Mouse (Mus musculus): ENCODE measurements at regions not wholly inside any gene's neighbourhood (a gene's known extent, or its start where the extent isn't known, plus 50 kb on each side); places are given as distances from the start of the nearest gene placed in this dataset.

GRCm38 (mm10) chr13:28660151-28660550 lies 293.4 kb downstream of the Sox4 start:
- Histone ChIP-seq H3K27ac (ENCODE audit: control insufficient read depth, insufficient read depth, low read length) (no peak overlapping the region), H3K36me3 (ENCODE audit: control insufficient read depth, insufficient read depth, low read length) (no peaks in the 10 kb centered on the region), H3K4me1 (replicated peaks; ENCODE audit: control insufficient read depth, insufficient read depth, low read length) (peaks cover 18% of the 10 kb centered on the region), H3K4me3 (ENCODE audit: control insufficient read depth, insufficient read depth, low read length) (no peak overlapping the region), H3K27me3 (ENCODE audit: control insufficient read depth, insufficient read depth, low read length) (no peaks in the 10 kb centered on the region)
- TF ChIP-seq POLR2A (IDR thresholded peaks at IDR 0.05; ENCODE audit: control insufficient read depth, extremely low read depth, insufficient read depth, low read length, poor library complexity) (no peak), CTCF (IDR thresholded peaks at IDR 0.05; ENCODE audit: borderline replicate concordance, control insufficient read depth, extremely low read depth, insufficient read depth, low read length, poor library complexity) (no peak)
- 97% methylated on average over 2 of the region's 2 CpGs for WGBS
- no peak for DNase-seq

- TF ChIP-seq CTCF (IDR thresholded peaks at IDR 0.05; ENCODE audit: borderline replicate concordance, control insufficient read depth, extremely low read depth, insufficient read depth, low read length, poor library complexity) (no peak), POLR2A (IDR thresholded peaks at IDR 0.05; ENCODE audit: control insufficient read depth, extremely low read depth, insufficient read depth, low read length, poor library complexity) (no peak)
- 92% methylated on average over 5 of the region's 5 CpGs for WGBS
- H3K36me3 ChIP-seq (ENCODE audit: control insufficient read depth, insufficient read depth, low read length), result no peaks in the 10 kb centered on the region
- H3K4me3 ChIP-seq (ENCODE audit: control insufficient read depth, insufficient read depth, low read length), result no peak overlapping the region
- peaks cover 6% of the 10 kb centered on the region for H3K4me1 ChIP-seq (replicated peaks; ENCODE audit: control insufficient read depth, insufficient read depth, low read length)
- H3K27me3 ChIP-seq (ENCODE audit: control insufficient read depth, insufficient read depth, low read length), result no peaks in the 10 kb centered on the region
- no peak overlapping the region for H3K27ac ChIP-seq (ENCODE audit: control insufficient read depth, insufficient read depth, low read length)
- no peak for DNase-seq
Measured at GRCm38 (mm10) chr13:28658652-28659051, 294.9 kb downstream of the Sox4 start.

- Histone ChIP-seq H3K4me1 (replicated peaks; ENCODE audit: control insufficient read depth, insufficient read depth, low read length) (no peaks in the 10 kb centered on the region), H3K36me3 (ENCODE audit: control insufficient read depth, insufficient read depth, low read length) (no peaks in the 10 kb centered on the region), H3K27ac (ENCODE audit: control insufficient read depth, insufficient read depth, low read length) (no peak overlapping the region), H3K27me3 (ENCODE audit: control insufficient read depth, insufficient read depth, low read length) (no peaks in the 10 kb centered on the region), H3K4me3 (ENCODE audit: control insufficient read depth, insufficient read depth, low read length) (no peak overlapping the region)
- no peak for TF ChIP-seq CTCF (IDR thresholded peaks at IDR 0.05; ENCODE audit: borderline replicate concordance, control insufficient read depth, extremely low read depth, insufficient read depth, low read length, poor library complexity)
- TF ChIP-seq POLR2A (IDR thresholded peaks at IDR 0.05; ENCODE audit: control insufficient read depth, extremely low read depth, insufficient read depth, low read length, poor library complexity), result no peak
- DNase-seq, result no peak
Measured at GRCm38 (mm10) chr13:28654883-28655282, 298.6 kb downstream of the Sox4 start.

- H3K36me3 ChIP-seq (ENCODE audit: control insufficient read depth, insufficient read depth, low read length), result no peaks in the 10 kb centered on the region; the same call in 1 of the 2 replicates
- no peak for TF ChIP-seq POLR2A (IDR thresholded peaks at IDR 0.05; ENCODE audit: control insufficient read depth, extremely low read depth, insufficient read depth, low read length, poor library complexity)
- no peak for TF ChIP-seq CTCF (IDR thresholded peaks at IDR 0.05; ENCODE audit: borderline replicate concordance, control insufficient read depth, extremely low read depth, insufficient read depth, low read length, poor library complexity)
- H3K4me1 ChIP-seq (replicated peaks; ENCODE audit: control insufficient read depth, insufficient read depth, low read length), result peaks cover 2% of the 10 kb centered on the region; the same call in 1 of the 2 replicates
- no peak overlapping the region for H3K4me3 ChIP-seq (ENCODE audit: control insufficient read depth, insufficient read depth, low read length)
- DNase-seq, result no peak
- no peak overlapping the region for H3K27ac ChIP-seq (ENCODE audit: control insufficient read depth, insufficient read depth, low read length)
- WGBS, result 97% methylated on average over 4 of the region's 4 CpGs
- H3K27me3 ChIP-seq (ENCODE audit: control insufficient read depth, insufficient read depth, low read length), result no peaks in the 10 kb centered on the region
Measured at GRCm38 (mm10) chr13:28653362-28653761, 300.2 kb downstream of the Sox4 start.

GRCm38 (mm10) chr13:28651810-28652209 lies 301.7 kb downstream of the Sox4 start:
- TF ChIP-seq CTCF (IDR thresholded peaks at IDR 0.05; ENCODE audit: borderline replicate concordance, control insufficient read depth, extremely low read depth, insufficient read depth, low read length, poor library complexity), result no peak
- H3K27me3 ChIP-seq (ENCODE audit: control insufficient read depth, insufficient read depth, low read length), result no peaks in the 10 kb centered on the region
- peaks cover 2% of the 10 kb centered on the region; the same call in 1 of the 2 replicates for H3K4me1 ChIP-seq (replicated peaks; ENCODE audit: control insufficient read depth, insufficient read depth, low read length)
- no peaks in the 10 kb centered on the region; the same call in 1 of the 2 replicates for H3K36me3 ChIP-seq (ENCODE audit: control insufficient read depth, insufficient read depth, low read length)
- no peak overlapping the region for H3K27ac ChIP-seq (ENCODE audit: control insufficient read depth, insufficient read depth, low read length)
- WGBS, result 97% methylated on average over 2 of the region's 2 CpGs
- DNase-seq, result no peak
- no peak overlapping the region for H3K4me3 ChIP-seq (ENCODE audit: control insufficient read depth, insufficient read depth, low read length)

- H3K27me3 ChIP-seq (ENCODE audit: control insufficient read depth, insufficient read depth, low read length), result no peaks in the 10 kb centered on the region
- no peak overlapping the region for H3K27ac ChIP-seq (ENCODE audit: control insufficient read depth, insufficient read depth, low read length)
- no peaks in the 10 kb centered on the region; the same call in 1 of the 2 replicates for H3K36me3 ChIP-seq (ENCODE audit: control insufficient read depth, insufficient read depth, low read length)
- WGBS, result 94% methylated on average over 4 of the region's 4 CpGs
- H3K4me3 ChIP-seq (ENCODE audit: control insufficient read depth, insufficient read depth, low read length), result no peak overlapping the region
- H3K4me1 ChIP-seq (replicated peaks; ENCODE audit: control insufficient read depth, insufficient read depth, low read length), result peaks cover 5% of the 10 kb centered on the region
- DNase-seq, result no peak
- no peak for TF ChIP-seq POLR2A (IDR thresholded peaks at IDR 0.05; ENCODE audit: control insufficient read depth, extremely low read depth, insufficient read depth, low read length, poor library complexity)
Measured at GRCm38 (mm10) chr13:28645881-28646280, 307.6 kb downstream of the Sox4 start.

GRCm38 (mm10) chr13:28644846-28645574 lies 308.5 kb downstream of the Sox4 start:
- Histone ChIP-seq H3K27ac (ENCODE audit: control insufficient read depth, insufficient read depth, low read length) (no peak overlapping the region), H3K36me3 (ENCODE audit: control insufficient read depth, insufficient read depth, low read length) (no peaks in the 10 kb centered on the region; the same call in 1 of the 2 replicates), H3K27me3 (ENCODE audit: control insufficient read depth, insufficient read depth, low read length) (no peaks in the 10 kb centered on the region), H3K4me1 (replicated peaks; ENCODE audit: control insufficient read depth, insufficient read depth, low read length) (peaks cover 5% of the 10 kb centered on the region), H3K4me3 (ENCODE audit: control insufficient read depth, insufficient read depth, low read length) (no peak overlapping the region)
- no peak for TF ChIP-seq POLR2A (IDR thresholded peaks at IDR 0.05; ENCODE audit: control insufficient read depth, extremely low read depth, insufficient read depth, low read length, poor library complexity)
- no peak for TF ChIP-seq CTCF (IDR thresholded peaks at IDR 0.05; ENCODE audit: borderline replicate concordance, control insufficient read depth, extremely low read depth, insufficient read depth, low read length, poor library complexity)
- 93% methylated on average over 3 of the region's 3 CpGs for WGBS
- no peak for DNase-seq

Measured in thymus, adult 2 months (tissue).